Mouse (Mus musculus) embryonic facial prominence, embryonic 15.5 days (tissue): ENCODE measurements at regions not wholly inside any gene's neighbourhood (a gene's known extent, or its start where the extent isn't known, plus 50 kb on each side); places are given as distances from the start of the nearest gene placed in this dataset.

Experiments used
- ATAC-seq: fragments of 200-750 bp; cut with Nextera tagmentation; 2 replicates; pipeline ENCODE4 v1.8.0; 2017; ENCODE audit warnings: low read depth, moderate TSS enrichment; ENCODE audit not compliant: insufficient number of reproducible peaks, low FRiP score, low TSS enrichment
- H3K27ac ChIP-seq: fragments of 300-500 bp; sonication (generic); replicated peaks from 2 replicates; pipeline ENCODE4 v1.5.1; 2015; ENCODE audit warnings: mild to moderate bottlenecking, inconsistent platforms
- H3K27me3 ChIP-seq: fragments of 300-500 bp; sonication (generic); 2 replicates; pipeline ENCODE4 v1.6.1; 2015; ENCODE audit warnings: inconsistent platforms
- H3K36me3 ChIP-seq: fragments of 300-500 bp; sonication (generic); 2 replicates; pipeline ENCODE4 v1.6.1; 2015; ENCODE audit warnings: mild to moderate bottlenecking, inconsistent platforms
- H3K4me1 ChIP-seq: fragments of 300-500 bp; sonication (generic); 2 replicates; pipeline ENCODE4 v1.6.1; 2015; ENCODE audit warnings: inconsistent platforms
- H3K4me2 ChIP-seq: fragments of 300-500 bp; sonication (generic); replicated peaks from 2 replicates; pipeline ENCODE4 v1.6.1; 2015; ENCODE audit warnings: mild to moderate bottlenecking, inconsistent platforms
- H3K4me3 ChIP-seq: fragments of 300-500 bp; sonication (generic); replicated peaks from 2 replicates; pipeline ENCODE4 v1.5.1; 2015; ENCODE audit warnings: mild to moderate bottlenecking, inconsistent platforms
- H3K9ac ChIP-seq: fragments of 300-500 bp; sonication (generic); 2 replicates; pipeline ENCODE4 v1.6.1; 2015; ENCODE audit warnings: inconsistent platforms
- H3K9me3 ChIP-seq: fragments of 300-500 bp; sonication (generic); replicated peaks from 2 replicates; pipeline ENCODE4 v1.6.1; 2016; ENCODE audit warnings: inconsistent platforms
- WGBS: fragments of 180-500 bp; shearing (Covaris S2); methylation state at CpG from one replicate; pipeline ENCODE4 v1.1.7; 2015; 5-methylcytosine and 5-hydroxymethylcytosine counted together

- H3K4me2 ChIP-seq: no peak overlapping the region
- no peaks in the 10 kb centered on the region for H3K4me1 ChIP-seq
- H3K27ac ChIP-seq: no peak overlapping the region
- no peaks in the 10 kb centered on the region for H3K27me3 ChIP-seq
- H3K9me3 ChIP-seq: no peaks in the 10 kb centered on the region
- no peak for ATAC-seq
- no peak overlapping the region for H3K9ac ChIP-seq
- no peaks in the 10 kb centered on the region for H3K36me3 ChIP-seq
- H3K4me3 ChIP-seq: no peak overlapping the region
- 26% methylated on average over 5 of the region's 5 CpGs for WGBS
Measured at GRCm38 (mm10) chr19:52715359-52715758, 324.7 kb downstream of the Xpnpep1 start.

GRCm38 (mm10) chr19:52707679-52708078 lies 332.3 kb downstream of the Xpnpep1 start:
- no peak for ATAC-seq
- no peaks in the 10 kb centered on the region for H3K27me3 ChIP-seq
- no peak overlapping the region for H3K9ac ChIP-seq
- H3K4me3 ChIP-seq: no peak overlapping the region
- 50% methylated on average over 1 of the region's 1 CpGs for WGBS
- no peak overlapping the region for H3K27ac ChIP-seq
- H3K9me3 ChIP-seq: no peaks in the 10 kb centered on the region
- no peak overlapping the region for H3K4me2 ChIP-seq
- H3K4me1 ChIP-seq: no peaks in the 10 kb centered on the region
- H3K36me3 ChIP-seq: no peaks in the 10 kb centered on the region

GRCm38 (mm10) chr19:52661009-52661408 lies 379.0 kb downstream of the Xpnpep1 start:
- Histone ChIP-seq H3K4me1 (no peaks in the 10 kb centered on the region), H3K4me2 (no peak overlapping the region), H3K36me3 (no peaks in the 10 kb centered on the region), H3K27me3 (no peaks in the 10 kb centered on the region), H3K9ac (no peak overlapping the region), H3K9me3 (no peaks in the 10 kb centered on the region), H3K4me3 (no peak overlapping the region), H3K27ac (no peak overlapping the region)
- WGBS: 44% methylated on average over 5 of the region's 5 CpGs
- ATAC-seq: no peak

GRCm38 (mm10) chr19:52647066-52648046 lies 383.3 kb downstream of the Ins1 start:
- no peaks in the 10 kb centered on the region for H3K36me3 ChIP-seq
- 54% methylated on average over 17 of the region's 17 CpGs for WGBS
- H3K27ac ChIP-seq: no peak overlapping the region
- no peaks in the 10 kb centered on the region; the same call in 1 of the 2 replicates for H3K27me3 ChIP-seq
- H3K9ac ChIP-seq: no peak overlapping the region
- no peak for ATAC-seq
- no peaks in the 10 kb centered on the region for H3K4me1 ChIP-seq
- H3K4me2 ChIP-seq: no peak overlapping the region
- H3K9me3 ChIP-seq: no peaks in the 10 kb centered on the region
- no peak overlapping the region for H3K4me3 ChIP-seq

DNA sequence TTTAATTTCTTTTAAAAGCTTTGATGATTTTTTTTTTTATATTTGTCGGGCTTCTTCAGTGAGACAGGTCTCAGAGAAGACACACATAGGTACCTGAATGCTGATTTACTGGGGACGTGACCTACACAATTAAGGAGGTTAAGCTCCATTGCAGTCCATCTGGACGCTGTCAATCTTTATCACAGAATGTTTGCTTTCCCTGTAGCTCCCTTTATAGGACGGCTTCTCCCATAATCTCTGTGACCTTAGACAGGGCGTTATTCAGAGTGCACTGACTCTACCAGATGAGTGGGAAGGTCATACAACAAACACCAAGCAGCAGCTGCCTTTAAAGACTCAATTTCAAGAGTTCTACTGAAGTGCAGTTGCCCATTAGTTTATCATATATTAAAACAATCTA lies 376.1 kb downstream of the Ins1 start:
- Histone ChIP-seq H3K36me3 (no peaks in the 10 kb centered on the region), H3K4me2 (no peak overlapping the region), H3K27me3 (no peaks in the 10 kb centered on the region), H3K9ac (no peak overlapping the region), H3K9me3 (no peaks in the 10 kb centered on the region), H3K4me1 (no peaks in the 10 kb centered on the region), H3K27ac (no peak overlapping the region), H3K4me3 (no peak overlapping the region)
- ATAC-seq: no peak
- 35% methylated on average over 5 of the region's 5 CpGs for WGBS

- WGBS: 74% methylated on average over 4 of the region's 4 CpGs
- ATAC-seq: no peak
- H3K27ac ChIP-seq: no peak overlapping the region
- H3K27me3 ChIP-seq: no peaks in the 10 kb centered on the region
- H3K9me3 ChIP-seq: no peaks in the 10 kb centered on the region
- H3K4me3 ChIP-seq: no peak overlapping the region
- no peaks in the 10 kb centered on the region for H3K36me3 ChIP-seq
- no peak overlapping the region for H3K9ac ChIP-seq
- H3K4me1 ChIP-seq: no peaks in the 10 kb centered on the region
- H3K4me2 ChIP-seq: no peak overlapping the region
Measured at GRCm38 (mm10) chr19:52632501-52632900, 368.4 kb downstream of the Ins1 start.

- no peak overlapping the region for H3K27ac ChIP-seq
- no peak overlapping the region for H3K4me2 ChIP-seq
- H3K9me3 ChIP-seq: no peaks in the 10 kb centered on the region
- H3K27me3 ChIP-seq: no peaks in the 10 kb centered on the region
- WGBS: 65% methylated on average over 5 of the region's 5 CpGs
- no peaks in the 10 kb centered on the region for H3K36me3 ChIP-seq
- no peaks in the 10 kb centered on the region for H3K4me1 ChIP-seq
- ATAC-seq: no peak
- no peak overlapping the region for H3K4me3 ChIP-seq
- H3K9ac ChIP-seq: no peak overlapping the region
Measured at GRCm38 (mm10) chr19:52624310-52624709, 360.2 kb downstream of the Ins1 start.

- H3K9me3 ChIP-seq: no peaks in the 10 kb centered on the region
- no peaks in the 10 kb centered on the region for H3K4me1 ChIP-seq
- no peak overlapping the region for H3K27ac ChIP-seq
- no peak overlapping the region for H3K4me3 ChIP-seq
- no peaks in the 10 kb centered on the region for H3K36me3 ChIP-seq
- H3K4me2 ChIP-seq: no peak overlapping the region
- no peaks in the 10 kb centered on the region for H3K27me3 ChIP-seq
- no peak for ATAC-seq
- no peak overlapping the region for H3K9ac ChIP-seq
Measured at GRCm38 (mm10) chr19:52623496-52623895, 359.4 kb downstream of the Ins1 start.

GRCm38 (mm10) chr19:52613353-52613752 lies 349.3 kb downstream of the Ins1 start:
- Histone ChIP-seq H3K4me1 (no peaks in the 10 kb centered on the region), H3K4me2 (no peak overlapping the region), H3K27me3 (no peaks in the 10 kb centered on the region), H3K9ac (no peak overlapping the region), H3K4me3 (no peak overlapping the region), H3K27ac (no peak overlapping the region), H3K36me3 (no peaks in the 10 kb centered on the region), H3K9me3 (no peaks in the 10 kb centered on the region)
- no peak for ATAC-seq
- 88% methylated on average over 5 of the region's 5 CpGs for WGBS

DNA sequence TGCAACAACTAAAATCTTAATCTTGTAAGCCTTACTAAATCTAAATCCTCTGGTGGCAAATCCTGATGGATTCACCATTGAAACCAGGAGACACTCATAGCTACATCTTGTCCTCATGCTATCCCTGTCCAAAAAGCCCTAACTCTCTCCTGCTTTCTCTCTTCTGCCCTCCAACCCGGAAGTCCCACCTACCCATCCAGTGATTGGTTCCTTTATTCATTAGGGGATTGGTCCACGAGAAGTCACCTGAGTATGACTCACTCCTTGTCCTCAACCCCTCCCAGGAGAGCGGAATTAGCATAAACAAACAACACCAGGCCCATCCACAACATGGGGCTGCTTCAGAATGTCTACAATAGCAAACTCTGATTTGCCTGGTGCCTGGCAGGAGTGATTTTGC lies 342.8 kb downstream of the Ins1 start:
- Histone ChIP-seq H3K9me3 (no peaks in the 10 kb centered on the region), H3K4me3 (no peak overlapping the region), H3K27me3 (no peaks in the 10 kb centered on the region), H3K4me1 (no peaks in the 10 kb centered on the region), H3K36me3 (no peaks in the 10 kb centered on the region), H3K27ac (no peak overlapping the region), H3K4me2 (no peak overlapping the region), H3K9ac (no peak overlapping the region)
- 71% methylated on average over 3 of the region's 3 CpGs for WGBS
- ATAC-seq: no peak

GRCm38 (mm10) chr19:52600410-52600809 lies 336.3 kb downstream of the Ins1 start:
- no peak overlapping the region for H3K9ac ChIP-seq
- no peak for ATAC-seq
- no peaks in the 10 kb centered on the region for H3K9me3 ChIP-seq
- no peaks in the 10 kb centered on the region for H3K36me3 ChIP-seq
- 41% methylated on average over 3 of the region's 3 CpGs for WGBS
- H3K4me2 ChIP-seq: no peak overlapping the region
- H3K4me1 ChIP-seq: no peaks in the 10 kb centered on the region
- no peak overlapping the region for H3K4me3 ChIP-seq
- no peak overlapping the region for H3K27ac ChIP-seq
- no peaks in the 10 kb centered on the region for H3K27me3 ChIP-seq

DNA sequence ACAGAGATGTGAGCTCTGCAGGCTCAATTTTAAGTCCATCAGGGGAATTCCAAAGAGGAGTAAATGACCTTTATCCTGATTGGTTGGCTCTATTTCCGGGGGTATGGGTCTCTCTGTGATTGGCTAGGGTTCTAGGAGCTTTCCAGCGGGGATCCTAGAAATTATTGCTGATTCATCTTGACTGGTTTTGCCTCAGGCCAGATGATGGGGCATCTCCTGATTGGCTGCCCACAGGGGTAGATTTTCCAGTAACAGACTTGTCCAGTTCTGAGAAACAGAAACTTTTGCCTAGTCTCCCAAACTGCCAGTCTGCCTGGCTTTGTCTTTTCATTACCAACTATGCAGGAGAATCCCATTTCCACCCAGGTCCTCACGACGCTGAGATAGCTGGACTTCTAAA lies 301.3 kb downstream of the Ins1 start:
- Histone ChIP-seq H3K9me3 (no peaks in the 10 kb centered on the region), H3K9ac (no peak overlapping the region), H3K27ac (no peak overlapping the region), H3K27me3 (no peaks in the 10 kb centered on the region), H3K4me2 (no peak overlapping the region), H3K4me1 (no peaks in the 10 kb centered on the region), H3K4me3 (no peak overlapping the region), H3K36me3 (no peaks in the 10 kb centered on the region)
- ATAC-seq: no peak
- 75% methylated on average over 4 of the region's 4 CpGs for WGBS
